Mouse (Mus musculus) naive thymus-derived CD4-positive, alpha-beta T cell, adult 2 months (primary cell): ENCODE measurements around the gene Ccn6.
"Not testable (repeated sequence)": the region's sequence is repeated elsewhere in the genome, so short reads cannot be mapped to it uniquely, and the experiment has no call there.

ENCODE experiments used
- DNase-seq: peaks from one replicate; pipeline ENCODE4 v3.0.0-alpha.2; 2011; ENCODE audit warnings: low read depth

Ccn6 gene

GRCm38 (mm10) chr10:39163694-39164093 is at the start of gene Ccn6:
Gene Ccn6 (minus strand): TSS chr10:39163794.
- no peak for DNase-seq

- DNase-seq, result no peak
Measured at GRCm38 (mm10) chr10:39210031-39210430, 46.4 kb upstream of the Ccn6 start.

GRCm38 (mm10) chr10:39209161-39210025 is 45.8 kb upstream of the Ccn6 start:
- DNase-seq, result no peak

GRCm38 (mm10) chr10:39208712-39209111 is 45.1 kb upstream of the Ccn6 start:
- DNase-seq, result no peak

GRCm38 (mm10) chr10:39207310-39207855 is 43.8 kb upstream of the Ccn6 start:
- DNase-seq, result no peak

- DNase-seq, result no peak
Measured at GRCm38 (mm10) chr10:39202490-39202889, 38.9 kb upstream of the Ccn6 start.

GRCm38 (mm10) chr10:39198216-39198615 is 34.6 kb upstream of the Ccn6 start:
- DNase-seq, result not testable (repeated sequence)

GRCm38 (mm10) chr10:39192673-39193072 is 29.1 kb upstream of the Ccn6 start:
- peak; percentile 91 for DNase-seq

GRCm38 (mm10) chr10:39185545-39185906 is 21.9 kb upstream of the Ccn6 start:
- no peak for DNase-seq

GRCm38 (mm10) chr10:39184864-39185544 is 21.4 kb upstream of the Ccn6 start:
- no peak for DNase-seq

GRCm38 (mm10) chr10:39176981-39177380 is 13.4 kb upstream of the Ccn6 start:
- no peak for DNase-seq

GRCm38 (mm10) chr10:39173077-39173476 is 9.5 kb upstream of the Ccn6 start:
- no peak for DNase-seq

- DNase-seq, result no peak
Measured at GRCm38 (mm10) chr10:39172540-39172931, 8.9 kb upstream of the Ccn6 start.

- peak; percentile 96 for DNase-seq
Measured at GRCm38 (mm10) chr10:39171603-39172539, 8.3 kb upstream of the Ccn6 start.

GRCm38 (mm10) chr10:39171134-39171533 is 7.5 kb upstream of the Ccn6 start:
- DNase-seq, result peak; percentile 97

- DNase-seq, result no peak
Measured at GRCm38 (mm10) chr10:39170706-39171105, 7.1 kb upstream of the Ccn6 start.

GRCm38 (mm10) chr10:39170181-39170580 is 6.6 kb upstream of the Ccn6 start:
- peak; percentile 92 for DNase-seq

GRCm38 (mm10) chr10:39169642-39170041 is 6.0 kb upstream of the Ccn6 start:
- DNase-seq, result no peak

GRCm38 (mm10) chr10:39167611-39168010 is 4.0 kb upstream of the Ccn6 start:
- DNase-seq, result no peak

GRCm38 (mm10) chr10:39165632-39166115 is 2.1 kb upstream of the Ccn6 start:
- no peak for DNase-seq

GRCm38 (mm10) chr10:39162666-39163484 is 719 bp downstream of the Ccn6 start:
- no peak for DNase-seq
